Mouse (Mus musculus): ENCODE measurements around the gene Gtf3c2.

Gene Gtf3c2

DNA sequence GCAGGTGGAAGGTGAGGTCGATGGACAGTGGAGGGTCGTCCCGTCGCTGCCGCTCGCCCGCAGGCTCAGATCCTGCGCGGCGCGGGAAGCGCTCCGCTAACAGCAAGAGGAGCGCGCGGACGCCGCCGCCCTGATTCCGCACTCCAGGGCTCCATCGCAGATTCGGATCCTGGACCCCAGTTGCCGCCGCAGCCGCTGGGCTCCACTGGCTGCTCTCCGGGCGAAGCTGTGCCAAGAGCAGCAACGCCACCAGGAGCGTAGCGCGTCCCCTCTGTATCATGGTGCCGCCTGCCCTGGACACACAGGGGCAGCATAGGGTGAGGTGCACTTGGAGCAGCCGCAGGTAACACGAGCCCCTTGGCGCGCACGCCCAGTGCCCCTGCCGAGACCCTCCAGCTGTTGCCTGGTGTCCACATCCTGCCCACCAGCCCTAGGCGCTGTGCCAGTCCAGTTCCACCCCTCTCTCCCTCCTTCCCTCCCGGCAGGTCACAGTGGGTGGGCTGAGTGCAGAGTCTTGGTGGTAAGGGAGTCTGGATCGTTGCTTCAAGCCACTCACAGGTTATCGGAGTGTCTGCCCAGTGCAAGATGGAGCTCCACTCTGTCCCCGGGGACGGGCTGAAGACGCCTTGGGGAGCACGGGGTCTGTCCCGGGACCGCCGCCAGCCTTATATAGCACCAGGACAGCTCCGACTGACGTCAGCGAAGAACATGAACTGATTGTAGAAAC, 41.5 kb downstream of the Gtf3c2 start, which contains the start of gene Ucn:
Gene Ucn (minus strand): TSS at position 589 of the 727 bp plus-strand sequence.
- no peak for DNase-seq

DNA sequence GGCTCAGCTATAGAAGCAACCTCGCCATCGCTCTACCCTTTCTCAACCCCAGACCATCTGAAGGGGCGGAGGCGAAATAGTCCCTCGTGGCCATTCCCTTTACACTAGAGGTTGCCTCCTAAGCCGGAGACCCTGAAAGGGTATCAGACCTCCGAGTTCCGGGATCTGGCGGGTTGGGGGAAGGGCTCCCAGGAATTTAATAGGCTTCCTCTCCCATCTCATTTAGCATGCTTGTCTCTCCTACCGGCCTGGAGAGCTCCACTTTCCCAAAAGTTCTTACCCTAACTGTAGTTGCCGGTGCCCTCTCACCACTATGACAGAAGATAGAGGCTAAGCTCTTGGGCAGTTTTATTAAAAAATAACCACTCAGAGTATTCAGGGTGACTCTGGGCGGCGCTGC, 42.3 kb downstream of the Gtf3c2 start:
- no peak for DNase-seq

DNA sequence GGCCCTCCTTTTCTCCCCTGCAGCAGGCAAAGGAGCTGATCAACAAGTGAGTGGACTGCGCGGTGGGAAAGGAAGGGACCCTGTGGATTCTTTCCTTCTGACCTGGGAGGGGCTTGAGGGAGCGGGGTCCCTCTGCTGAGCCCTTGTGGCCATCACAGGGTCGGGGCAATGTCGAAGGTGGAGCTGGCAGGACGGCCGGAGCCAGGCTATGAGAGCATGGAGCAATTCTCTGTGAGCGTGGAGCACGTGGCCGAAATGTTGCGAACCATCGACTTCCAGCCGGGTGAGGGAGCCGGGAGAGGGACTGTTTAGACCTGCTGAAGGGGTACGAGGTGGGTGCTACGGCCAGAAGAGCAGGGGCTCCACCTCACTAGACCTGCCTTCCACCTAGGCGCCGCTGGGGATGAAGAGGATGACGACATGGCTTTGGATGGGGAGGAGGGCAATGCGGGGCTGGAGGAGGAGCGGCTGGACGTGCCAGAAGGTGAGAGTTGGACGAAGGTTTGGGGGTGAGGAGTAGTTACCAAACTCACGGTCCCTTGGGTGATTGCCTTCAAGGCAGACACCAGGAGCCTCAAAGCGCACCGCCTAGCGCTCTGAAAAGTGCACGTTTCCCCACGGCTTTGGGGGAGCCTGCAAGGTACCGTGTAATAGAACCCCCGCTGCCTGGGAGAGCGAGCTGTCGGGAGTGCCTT, 43.1 kb downstream of the Gtf3c2 start:
- no peak for DNase-seq

DNA sequence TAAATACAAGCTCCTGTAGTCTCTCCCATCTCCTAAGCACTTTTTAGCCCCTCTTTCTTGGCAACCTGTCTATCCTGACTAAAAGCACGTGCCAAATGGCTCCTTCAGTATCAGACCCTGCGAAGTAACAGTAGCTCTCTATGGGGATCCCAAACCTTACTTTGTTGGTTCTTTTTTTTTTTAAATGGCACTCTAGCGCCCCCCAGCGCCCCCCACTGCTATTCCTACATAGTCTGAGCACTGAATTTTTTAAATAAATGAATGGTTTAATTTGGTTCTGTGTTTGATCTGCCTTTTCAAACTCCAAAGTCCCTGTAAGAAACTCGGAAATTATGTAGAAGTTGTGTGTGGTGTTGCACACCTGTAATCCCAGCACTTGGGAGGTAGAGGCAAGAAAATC, 53.9 kb downstream of the Gtf3c2 start:
- DNase-seq: no peak

DNA sequence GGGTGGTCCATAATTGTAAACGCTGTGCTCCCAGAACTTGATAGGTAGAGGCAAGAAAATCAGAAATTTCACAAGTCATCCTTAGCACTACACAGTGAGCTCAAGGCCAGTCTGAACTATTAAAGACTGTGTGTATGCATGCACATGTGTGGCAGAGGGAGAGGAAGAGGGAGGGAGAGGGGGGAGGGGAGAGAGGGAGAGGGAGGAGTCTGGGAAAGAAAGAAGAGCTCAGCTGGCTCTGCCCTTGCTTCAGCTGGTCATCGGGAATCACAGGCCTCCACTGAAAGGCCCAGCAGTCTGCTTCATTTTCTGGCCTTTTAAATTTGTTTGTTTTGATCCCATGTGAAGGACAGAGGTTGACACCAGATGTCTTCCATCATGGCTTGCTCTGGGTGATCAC, 56.5 kb downstream of the Gtf3c2 start:
- no peak for DNase-seq

DNA sequence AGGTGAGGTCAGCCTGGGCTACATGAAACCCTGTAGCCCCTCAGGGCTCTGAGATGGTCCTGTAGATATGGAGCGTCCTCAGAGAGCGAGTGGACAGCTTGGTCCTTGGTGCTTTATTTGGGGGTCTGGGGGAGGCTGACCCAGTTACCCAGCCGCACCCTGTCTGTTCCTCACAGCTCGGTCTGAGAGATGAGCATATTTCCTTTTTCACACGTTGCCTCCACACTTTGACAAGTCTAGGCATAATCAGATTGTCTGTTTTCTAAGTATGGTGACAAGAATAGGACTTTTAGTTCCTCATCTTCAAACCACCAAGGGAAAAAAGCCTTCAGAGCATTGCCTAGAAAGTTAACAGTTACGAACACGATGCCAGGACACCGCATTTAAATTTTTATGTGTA, 58.8 kb downstream of the Gtf3c2 start:
- no peak for DNase-seq

DNA sequence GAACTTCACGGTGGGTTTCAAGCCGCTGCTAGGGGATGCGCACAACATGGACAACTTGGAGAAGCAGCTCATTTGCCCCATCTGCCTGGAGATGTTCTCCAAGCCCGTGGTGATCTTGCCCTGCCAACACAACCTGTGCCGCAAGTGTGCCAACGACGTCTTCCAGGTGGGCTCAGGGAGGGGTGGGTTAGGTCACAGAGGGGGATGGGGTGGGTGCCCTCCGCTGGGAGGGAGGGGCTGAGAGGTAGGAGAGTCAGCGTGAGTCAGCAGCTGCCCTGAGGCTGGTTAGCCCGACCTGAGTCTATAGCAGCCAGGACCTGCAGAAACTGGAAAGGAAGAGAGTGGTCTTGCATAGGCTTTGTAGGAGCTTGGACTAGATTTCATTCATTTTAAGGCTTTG, 63.0 kb downstream of the Gtf3c2 start:
- no peak for DNase-seq

DNA sequence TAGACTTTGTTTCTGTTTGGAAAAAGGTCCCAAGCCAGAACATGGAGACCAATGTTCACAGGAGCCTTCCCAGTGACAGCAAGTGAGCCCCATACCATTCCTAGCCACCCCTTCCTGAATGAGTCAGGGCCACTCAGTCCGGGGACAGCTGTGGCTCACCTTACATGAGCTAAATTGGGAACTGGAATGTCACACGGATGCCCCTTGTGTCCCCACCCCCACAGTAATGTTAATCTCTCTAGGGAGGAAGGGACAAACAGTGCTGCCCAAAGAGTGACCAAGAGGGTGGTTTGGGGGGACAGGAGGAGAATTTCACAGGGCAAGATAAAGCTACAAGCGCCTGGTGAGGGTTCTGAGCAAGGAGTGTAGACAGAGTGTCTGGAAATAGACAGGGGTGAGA, 63.6 kb downstream of the Gtf3c2 start, which contains the start of gene Trim54:
Gene Trim54 (plus strand): TSS at position 359 of the 400 bp plus-strand sequence.
- no peak for DNase-seq

DNA sequence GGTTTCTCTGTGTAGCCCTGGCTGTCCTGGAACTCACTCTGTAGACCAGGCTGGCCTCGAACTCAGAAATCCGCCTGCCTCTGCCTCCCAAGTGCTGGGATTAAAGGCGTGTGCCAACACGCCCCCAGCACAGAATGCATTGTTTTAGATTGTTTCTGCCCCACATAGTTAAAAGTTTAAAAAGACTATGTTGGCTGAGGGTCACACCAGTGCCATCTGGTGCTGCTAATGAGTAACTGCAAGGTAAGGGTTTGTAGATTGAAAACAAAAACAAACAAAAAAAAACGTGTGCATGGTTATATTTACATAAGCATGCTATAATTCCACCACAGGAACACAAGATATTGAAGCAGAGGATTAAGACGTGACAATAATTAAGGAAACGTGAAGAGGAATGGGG, 69.2 kb downstream of the Gtf3c2 start:
- no peak for DNase-seq

DNA sequence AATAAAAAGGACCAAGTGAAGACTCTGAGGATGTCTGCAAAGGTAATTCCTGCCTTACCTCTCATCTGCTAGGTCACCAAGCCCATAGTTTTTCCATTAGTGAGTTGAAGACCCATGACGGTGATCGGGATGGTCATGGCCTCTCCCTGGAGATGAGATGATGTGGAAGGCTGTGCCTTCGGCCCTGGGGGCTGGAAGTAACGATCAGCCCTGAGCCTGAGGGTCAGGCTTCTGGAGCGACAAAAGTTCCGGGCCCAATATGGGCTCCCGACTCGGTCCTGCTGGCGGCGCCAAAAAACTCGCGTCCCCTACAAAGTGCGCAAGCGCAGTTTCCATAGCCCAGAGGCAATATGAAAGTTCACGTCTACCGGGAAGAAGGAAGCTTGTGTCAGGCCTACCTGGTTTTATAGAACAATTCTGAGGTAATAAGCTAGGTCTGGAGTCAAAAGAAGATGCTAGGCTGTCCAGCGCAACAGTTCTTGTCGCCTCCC, 71.9 kb downstream of the Gtf3c2 start, which contains the start of gene Slc30a3:
Gene Slc30a3 (minus strand): TSS at position 238 of the 491 bp plus-strand sequence.
- DNase-seq: no peak

All from thymus, postnatal 14 days (tissue).